Mouse (Mus musculus) heart, postnatal 0 days (tissue): ENCODE measurements around the gene Myo1d.

Source experiments
- CTCF ChIP-seq: IDR thresholded peaks from 2 replicates; pipeline ENCODE4 v1.5.1; 2016; ENCODE audit warnings: antibody characterized with exemption, control low read depth, low read depth
- EP300 ChIP-seq: IDR thresholded peaks from 2 replicates; pipeline ENCODE4 v1.6.1; 2016; ENCODE audit warnings: antibody characterized with exemption, low read depth

- TF ChIP-seq CTCF, result no peak
- TF ChIP-seq EP300, result no peak
Observed at GRCm38 (mm10) chr11:80811156-80811555, 31.3 kb upstream of the Myo1d start.
